Mouse (Mus musculus) ES-CJ7 (cell line): ENCODE measurements around the gene H2-M3.
"Not testable (repeated sequence)": the region's sequence is repeated elsewhere in the genome, so short reads cannot be mapped to it uniquely, and the experiment has no call there.

Experiments used
- DNase-seq: peaks from one replicate; pipeline ENCODE4 v3.0.0; 2011; ENCODE audit warnings: low read depth, low spot score

H2-M3 gene

GRCm38 (mm10) chr17:37270058-37270701 is at the start of gene H2-M3:
TSS of gene H2-M3 (plus strand) at chr17:37270220.
- peak; percentile 87 for DNase-seq

DNA sequence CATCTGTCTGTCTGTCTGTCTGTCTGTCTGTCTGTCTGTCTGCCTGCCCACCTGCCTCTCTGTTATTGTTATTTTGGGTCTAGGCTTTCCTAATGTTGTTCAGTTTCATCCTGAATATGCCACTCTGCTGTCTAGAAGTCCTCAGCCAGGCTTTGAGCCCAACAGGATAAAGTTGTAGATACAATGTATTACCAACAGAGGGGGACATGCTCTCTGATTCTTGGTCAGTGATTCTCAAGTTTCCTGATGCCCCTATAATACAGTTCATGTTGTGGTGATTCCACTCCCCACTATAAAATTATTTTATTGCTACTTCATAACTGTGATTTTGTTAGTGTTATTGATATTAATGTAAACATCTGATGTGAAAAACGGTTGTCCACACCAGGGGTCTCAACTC is 48.1 kb upstream of the H2-M3 start:
- DNase-seq, result peak; percentile 25

DNA sequence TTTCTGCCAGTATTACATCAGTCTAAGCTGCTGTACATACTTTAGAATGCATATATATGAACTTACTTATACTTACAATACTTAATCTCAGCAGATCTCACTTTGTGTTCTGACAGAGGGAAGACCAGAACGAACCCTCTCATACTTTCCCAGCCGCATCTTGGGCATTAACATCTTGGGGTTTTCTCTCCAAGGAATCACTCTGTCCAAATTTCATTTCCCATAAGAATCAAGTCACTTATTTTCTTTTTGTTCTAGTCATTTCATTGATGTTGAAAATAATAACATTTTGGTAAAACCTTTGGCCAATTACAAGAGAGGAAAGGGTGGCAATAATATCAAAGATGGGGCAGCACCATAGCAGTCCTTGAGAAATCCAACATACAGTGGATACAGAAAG is 32.8 kb upstream of the H2-M3 start, which contains the start of gene Olfr97:
Gene Olfr97, minus strand, starts transcription at position 101 of the 400 bp plus-strand sequence.
- DNase-seq, result not testable (repeated sequence)

GRCm38 (mm10) chr17:37242198-37242597 is 27.8 kb upstream of the H2-M3 start:
- DNase-seq, result no peak

- peak; percentile 82 for DNase-seq
Measured at GRCm38 (mm10) chr17:37246715-37247114, 23.3 kb upstream of the H2-M3 start.

- DNase-seq, result no peak
Measured at GRCm38 (mm10) chr17:37249460-37249859, 20.6 kb upstream of the H2-M3 start.

DNA sequence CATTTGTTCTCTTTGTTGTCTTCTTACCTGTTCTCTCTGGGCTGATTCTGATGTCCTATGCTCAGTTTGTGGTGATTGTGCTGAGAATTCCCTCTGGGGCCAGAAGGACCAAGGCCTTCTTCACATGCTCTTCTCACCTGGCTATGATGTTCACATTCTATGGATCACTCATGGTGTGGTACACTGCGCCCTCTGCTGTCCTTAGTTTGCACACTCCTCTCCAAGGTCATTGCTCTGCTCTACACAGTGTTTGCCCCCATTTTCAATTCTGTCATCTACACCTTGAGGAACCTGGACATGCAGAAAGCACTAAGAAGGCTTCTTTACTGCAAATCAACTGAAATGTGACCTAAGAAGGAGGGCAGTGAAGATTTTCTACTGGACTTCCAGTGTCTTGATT is 19.5 kb upstream of the H2-M3 start:
- peak; percentile 69 for DNase-seq

- no peak for DNase-seq
Measured at GRCm38 (mm10) chr17:37263626-37264025, 6.4 kb upstream of the H2-M3 start, which contains the start of gene Olfr98. TSS of gene Olfr98 (minus strand) at chr17:37263749.

GRCm38 (mm10) chr17:37270702-37271092 is 677 bp downstream of the H2-M3 start:
- peak; percentile 25 for DNase-seq

DNA sequence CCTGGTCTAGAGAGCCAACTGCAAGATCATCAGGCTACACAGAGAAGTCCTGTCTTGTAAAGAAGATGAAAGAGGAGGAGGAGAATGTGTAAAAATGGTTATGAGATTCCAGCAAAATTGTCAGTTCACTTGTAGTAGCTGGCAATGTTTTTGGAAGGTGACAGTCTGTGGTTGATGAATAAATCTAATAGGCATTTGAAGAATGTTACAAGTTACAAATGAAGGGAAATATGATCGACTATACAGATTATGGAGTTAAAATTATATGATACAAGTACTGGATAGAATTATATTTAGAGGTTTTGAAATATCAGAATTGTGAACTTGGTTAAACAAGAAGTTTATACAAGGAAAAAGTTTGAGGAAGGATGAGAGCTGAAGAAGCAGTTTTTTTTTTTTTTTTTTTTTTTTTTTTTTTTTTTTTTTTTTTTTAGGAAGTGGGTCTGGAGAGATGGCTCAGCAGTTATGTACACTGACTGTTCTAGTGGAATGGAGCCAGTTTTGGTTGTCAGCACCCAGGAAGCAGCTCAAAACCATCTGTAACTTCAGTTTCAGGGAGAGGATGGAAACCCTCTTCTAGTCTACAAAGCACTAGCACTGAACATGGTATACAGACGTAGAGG is 5.7 kb downstream of the H2-M3 start:
- DNase-seq, result no peak

DNA sequence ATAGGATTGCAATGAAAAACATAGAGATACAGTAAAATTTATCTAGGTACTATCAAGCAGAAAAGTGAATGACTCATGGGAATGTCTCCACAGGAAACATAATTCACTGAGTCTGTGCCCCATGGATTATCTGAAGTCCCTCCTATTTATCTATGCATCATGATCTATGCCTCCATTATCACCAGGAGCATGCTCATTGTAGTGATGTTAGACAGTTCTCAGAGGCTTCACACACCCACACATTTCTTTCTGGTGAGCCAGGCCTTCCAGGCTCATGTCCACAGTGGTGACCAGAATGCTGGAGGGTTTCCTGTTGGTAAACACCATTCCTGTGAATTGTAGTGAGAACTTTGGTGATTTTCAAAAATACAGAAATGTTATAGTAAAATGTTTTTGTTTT is 6.6 kb downstream of the H2-M3 start:
- DNase-seq, result no peak

DNA sequence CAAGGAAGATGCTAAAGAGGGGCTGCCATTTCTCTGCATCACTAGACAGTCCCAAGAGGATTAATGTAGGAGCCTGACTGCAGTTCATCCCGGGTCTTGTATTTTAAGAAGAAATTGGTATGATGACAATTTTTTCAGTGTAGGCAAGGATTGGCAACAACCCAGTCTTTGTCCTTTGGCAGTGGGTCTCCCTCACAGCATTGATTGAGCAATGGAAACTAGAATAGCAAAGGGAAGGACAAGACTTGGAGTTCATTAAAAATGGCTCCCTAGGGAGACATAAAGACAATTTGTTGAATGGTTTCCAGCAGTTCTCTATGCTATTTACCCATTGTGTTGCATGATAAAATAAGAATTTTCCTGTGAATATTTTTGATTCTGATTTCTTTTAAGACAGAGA is 10.3 kb downstream of the H2-M3 start:
- DNase-seq, result no peak

DNA sequence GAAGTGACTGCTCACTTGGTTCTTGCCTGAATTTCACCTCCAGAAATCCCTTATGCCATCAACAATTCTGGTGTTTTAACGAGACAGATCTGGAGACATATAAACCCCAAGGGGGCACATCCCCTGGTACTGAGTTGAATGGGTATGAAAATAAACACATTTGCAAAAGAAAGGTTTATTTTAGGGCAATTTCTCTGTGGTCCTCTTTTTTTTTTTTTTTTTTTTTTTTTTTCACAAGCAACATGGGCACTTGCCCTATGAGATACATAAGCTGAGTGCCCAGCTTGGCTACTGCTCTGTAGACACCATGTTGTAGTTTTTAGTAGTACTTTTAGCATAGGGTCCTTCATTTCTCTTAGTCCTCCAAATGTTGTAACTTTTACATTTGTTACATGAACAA is 13.3 kb downstream of the H2-M3 start, which contains the start of gene Olfr99:
Gene Olfr99, minus strand, starts transcription at position 101 of the 400 bp plus-strand sequence.
- DNase-seq, result no peak

- no peak for DNase-seq
Measured at GRCm38 (mm10) chr17:37304213-37304612, 34.2 kb downstream of the H2-M3 start, which contains the start of gene Olfr101. TSS of gene Olfr101 (minus strand) at chr17:37304313.

DNA sequence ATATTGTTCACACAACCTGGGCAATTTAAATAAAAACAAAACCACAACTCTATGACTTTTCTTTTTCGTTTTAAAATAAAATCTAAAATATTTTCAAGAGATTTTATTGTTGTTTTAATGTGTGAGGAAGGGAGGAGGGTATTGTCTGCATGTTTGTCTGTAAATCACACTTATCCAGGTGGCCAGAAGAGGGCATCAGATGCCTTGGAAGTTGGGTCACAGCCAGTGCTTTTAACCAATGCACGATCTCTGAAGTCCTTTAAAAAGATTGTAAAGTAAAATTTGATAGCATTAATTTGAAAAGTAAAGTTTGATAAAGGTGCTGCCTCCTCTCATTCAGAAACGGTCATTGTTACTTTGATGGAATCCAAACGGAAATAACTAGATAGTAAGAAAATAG is 38.5 kb downstream of the H2-M3 start:
- DNase-seq, result peak; percentile 49

- DNase-seq, result no peak
Measured at GRCm38 (mm10) chr17:37310146-37310699, 40.2 kb downstream of the H2-M3 start.

DNA sequence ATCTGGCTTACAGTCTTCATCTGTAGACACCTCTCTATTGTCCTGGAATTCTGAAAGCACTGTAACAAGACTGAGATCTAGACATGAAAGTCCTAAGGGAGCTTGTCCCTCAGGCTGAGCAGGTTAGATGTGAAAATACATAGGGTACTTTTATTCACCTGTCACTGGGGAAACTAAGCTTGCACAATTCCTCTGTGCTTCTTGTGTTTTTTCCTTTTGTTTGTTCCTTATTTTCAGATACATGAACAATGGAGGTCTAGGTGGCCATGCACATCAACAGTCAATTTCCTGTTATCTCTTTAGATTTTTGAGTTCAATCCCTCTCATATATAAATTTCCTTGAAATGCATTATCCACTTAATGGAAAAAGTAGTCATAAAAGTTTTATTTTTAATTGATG is 46.9 kb downstream of the H2-M3 start, which contains the start of gene Olfr102:
Gene Olfr102, minus strand, starts transcription at position 101 of the 400 bp plus-strand sequence.
- DNase-seq, result no peak
